Mouse (Mus musculus) splenic B cell, adult 2 months (primary cell): ENCODE results near the gene Lima1.
"Not testable (repeated sequence)": the region's sequence is repeated elsewhere in the genome, so short reads cannot be mapped to it uniquely, and the experiment has no call there.

ENCODE experiments used
- DNase-seq: peaks from one replicate; pipeline ENCODE4 v3.0.0-alpha.2; 2011; ENCODE audit warnings: low read depth, low spot score
- H3K27me3 ChIP-seq: 2 replicates; pipeline ENCODE4 v1.6.1; 2012; ENCODE audit warnings: mild to moderate bottlenecking, low read length, moderate library complexity, mixed read lengths; ENCODE audit not compliant: control insufficient read depth, poor library complexity, insufficient read depth, severe bottlenecking
- H3K36me3 ChIP-seq: 2 replicates; pipeline ENCODE4 v1.6.1; 2012; ENCODE audit warnings: mild to moderate bottlenecking, low read length, moderate library complexity, mixed read lengths; ENCODE audit not compliant: control insufficient read depth, poor library complexity, insufficient read depth, severe bottlenecking

Gene Lima1

DNA sequence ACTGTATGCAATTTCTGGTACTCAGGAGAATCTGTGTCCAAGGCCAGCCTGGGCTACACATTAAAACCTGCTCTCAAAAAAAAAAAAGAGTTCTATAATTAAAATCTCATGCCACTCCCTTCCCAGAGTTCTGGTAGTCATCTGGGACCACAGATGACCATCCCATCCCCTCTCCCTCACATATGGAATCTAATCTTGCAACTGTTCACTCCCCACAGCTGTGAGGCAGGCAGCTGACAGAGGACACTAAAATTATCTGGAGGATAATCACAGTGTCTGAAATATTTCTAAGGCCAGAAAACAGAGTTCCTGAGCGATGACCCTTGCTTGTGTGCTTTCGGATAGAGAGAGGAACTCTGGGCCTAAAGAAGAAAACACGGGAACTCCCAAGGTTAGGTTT lies 40.6 kb downstream of the Lima1 start:
- no peaks in the 10 kb centered on the region for H3K36me3 ChIP-seq

DNA sequence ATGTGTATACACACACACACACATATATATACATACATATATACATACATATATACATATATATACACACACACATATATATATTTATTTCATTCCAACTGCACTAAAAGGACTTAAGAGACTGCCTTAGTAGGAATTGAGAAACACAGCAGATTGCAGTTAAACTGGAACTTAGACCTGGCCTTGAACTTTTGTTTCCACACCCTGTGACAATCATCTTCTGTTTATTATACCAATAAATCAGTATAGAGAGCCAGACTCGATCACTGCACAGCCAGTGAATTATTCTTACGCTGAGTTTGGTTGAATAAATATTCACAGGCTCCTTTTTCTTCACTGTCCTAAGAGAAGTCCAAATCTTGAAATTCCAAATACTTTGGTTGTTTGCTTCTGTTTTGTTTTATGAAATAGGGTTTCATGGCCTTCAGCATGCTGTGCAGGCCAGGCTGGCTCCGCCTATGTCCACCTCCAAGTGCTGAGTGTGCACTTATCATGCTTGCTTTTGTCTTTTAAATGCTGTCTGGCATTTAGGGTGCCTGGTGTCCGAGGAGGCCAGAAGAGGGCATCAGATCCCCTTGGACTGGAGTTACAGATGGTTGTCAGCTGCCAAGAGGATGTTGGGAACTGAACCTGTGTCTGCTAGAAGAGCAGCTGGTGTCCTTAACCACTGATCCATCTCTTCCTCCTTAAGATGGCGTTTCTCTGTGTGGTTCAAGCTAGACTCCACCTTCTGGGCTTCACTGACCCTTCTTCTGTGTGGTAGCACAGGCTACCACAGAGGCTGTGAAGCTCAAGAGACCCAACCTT lies 41.4 kb downstream of the Lima1 start:
- H3K27me3 ChIP-seq = no peaks in the 10 kb centered on the region
- DNase-seq = no peak
- no peaks in the 10 kb centered on the region for H3K36me3 ChIP-seq

More for the DNA sequence above, 40.6 kb downstream of the Lima1 start:
- DNase-seq = no peak
- H3K27me3 ChIP-seq = no peaks in the 10 kb centered on the region

DNA sequence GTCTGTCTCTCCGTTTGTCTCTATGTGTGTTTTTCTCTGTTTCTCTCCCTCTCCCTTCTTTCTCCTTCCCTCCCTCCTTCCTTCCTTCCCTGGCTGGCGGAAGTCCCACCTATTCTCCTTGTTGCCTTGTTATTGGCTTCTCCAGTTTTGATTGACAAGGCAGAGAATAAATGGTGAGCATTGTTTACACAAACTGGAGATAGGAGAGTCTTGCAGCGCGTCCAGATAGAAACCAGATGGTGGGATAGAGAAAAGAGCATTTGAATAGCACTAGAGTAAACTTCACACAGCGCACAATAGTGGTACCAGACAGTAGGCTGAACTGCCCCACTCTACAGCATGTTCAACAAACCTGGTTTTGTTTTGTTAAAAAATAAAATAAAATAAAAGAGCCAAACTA lies 43.7 kb downstream of the Lima1 start:
- no peaks in the 10 kb centered on the region for H3K36me3 ChIP-seq
- DNase-seq = no peak
- no peaks in the 10 kb centered on the region for H3K27me3 ChIP-seq

DNA sequence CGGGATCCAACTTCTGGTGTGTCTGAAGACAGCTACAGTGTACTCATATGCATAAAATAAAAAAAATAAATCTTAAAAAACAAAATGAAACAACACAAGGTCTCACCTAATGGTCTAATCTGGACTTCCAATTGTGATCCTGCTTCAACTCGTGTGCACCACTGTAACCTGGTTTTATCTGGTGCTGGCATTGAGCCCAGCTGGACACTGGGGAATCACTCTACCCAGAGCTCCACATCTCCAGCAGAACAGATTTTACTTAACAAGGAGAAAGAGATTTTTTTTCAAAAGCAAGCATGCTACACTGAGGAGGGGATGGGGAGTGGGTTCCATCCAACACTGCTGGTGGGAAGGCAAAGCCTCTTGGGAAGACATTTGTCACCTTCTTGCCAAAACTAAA lies 47.2 kb downstream of the Lima1 start:
- no peak for DNase-seq
- Histone ChIP-seq H3K36me3 (no peaks in the 10 kb centered on the region), H3K27me3 (no peaks in the 10 kb centered on the region)

DNA sequence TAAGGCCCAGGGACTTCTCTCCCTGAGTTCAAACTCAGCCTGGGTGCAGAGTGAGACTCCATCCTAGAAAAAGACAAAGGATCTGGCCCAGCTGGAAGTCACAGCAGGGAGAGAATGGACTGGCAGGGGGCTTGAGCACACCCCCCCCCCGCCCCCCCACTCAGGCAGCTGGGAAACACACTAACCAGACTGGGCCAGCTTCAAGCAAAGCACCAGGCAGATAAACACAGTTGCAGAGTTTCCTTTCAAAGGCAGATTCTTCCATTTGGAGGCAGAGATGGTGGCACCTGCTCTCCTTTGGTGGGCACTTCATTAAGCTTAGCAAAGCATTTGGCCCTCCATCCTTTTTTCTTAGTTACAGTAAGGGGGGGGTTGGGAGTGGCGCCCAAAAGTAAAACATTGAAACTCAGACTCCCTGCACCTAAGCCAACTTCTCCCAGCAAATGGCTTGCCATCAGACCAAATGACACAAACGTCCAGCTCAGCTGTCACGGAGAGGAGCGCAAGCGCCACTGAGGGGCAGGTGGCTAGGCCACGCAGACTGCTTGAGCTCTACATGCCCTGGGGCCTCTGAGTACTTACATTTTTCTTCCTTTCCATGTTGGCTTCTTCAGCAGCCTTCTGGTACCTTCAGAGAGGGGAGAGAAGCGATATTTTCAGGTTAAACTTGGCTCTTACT lies 48.9 kb downstream of the Lima1 start:
- Histone ChIP-seq H3K36me3 (no peaks in the 10 kb centered on the region), H3K27me3 (no peaks in the 10 kb centered on the region)
- DNase-seq = no peak

DNA sequence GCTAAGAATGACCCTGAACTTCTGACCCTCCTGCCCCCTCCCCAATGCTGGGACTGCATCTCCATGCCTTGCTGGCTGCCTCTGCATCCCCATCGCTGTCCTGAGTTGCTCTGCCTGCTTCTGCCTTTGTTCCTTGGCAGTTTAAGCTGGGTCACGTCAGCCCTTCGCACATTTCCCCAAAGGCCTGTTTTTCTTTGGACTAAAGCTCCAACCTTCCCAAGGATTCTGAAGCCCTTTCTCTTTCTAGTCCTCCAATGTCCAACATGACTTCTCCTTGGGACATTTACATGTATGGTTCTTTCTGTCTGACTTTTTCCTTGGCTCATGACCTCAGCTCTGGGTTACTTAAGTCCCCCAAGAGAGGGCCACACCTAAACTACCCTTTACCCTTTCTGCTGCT lies 50.0 kb downstream of the Lima1 start:
- DNase-seq = no peak
- Histone ChIP-seq H3K36me3 (no peaks in the 10 kb centered on the region), H3K27me3 (no peaks in the 10 kb centered on the region)

DNA sequence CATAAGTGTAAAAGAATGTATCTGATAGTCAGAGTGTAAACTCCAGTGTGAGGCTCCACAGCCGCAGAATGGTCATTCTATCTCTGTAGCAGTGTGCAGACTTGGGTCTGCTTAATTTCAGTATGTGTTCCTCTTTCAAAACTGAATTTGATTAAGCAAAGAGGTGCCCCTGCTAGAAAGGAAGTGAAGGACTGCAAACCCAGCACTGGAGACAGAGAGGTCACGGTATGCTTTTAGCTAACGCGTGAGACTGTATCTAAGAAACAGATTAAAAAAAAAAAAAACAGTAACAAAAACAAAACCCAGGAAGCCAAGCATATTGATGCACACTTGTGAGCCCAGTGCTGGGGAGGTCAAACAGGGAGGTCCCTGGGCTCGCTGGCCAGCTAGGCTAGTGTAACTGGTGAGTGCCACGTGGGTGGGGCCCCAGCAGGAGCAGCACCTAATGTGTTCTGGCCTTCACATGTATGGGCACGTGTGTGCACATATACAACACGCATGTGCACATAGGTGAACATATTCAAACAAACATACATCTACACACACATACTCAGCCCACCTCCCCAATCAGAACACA lies 51.8 kb downstream of the Lima1 start:
- no peaks in the 10 kb centered on the region for H3K27me3 ChIP-seq
- H3K36me3 ChIP-seq = no peaks in the 10 kb centered on the region
- no peak for DNase-seq

DNA sequence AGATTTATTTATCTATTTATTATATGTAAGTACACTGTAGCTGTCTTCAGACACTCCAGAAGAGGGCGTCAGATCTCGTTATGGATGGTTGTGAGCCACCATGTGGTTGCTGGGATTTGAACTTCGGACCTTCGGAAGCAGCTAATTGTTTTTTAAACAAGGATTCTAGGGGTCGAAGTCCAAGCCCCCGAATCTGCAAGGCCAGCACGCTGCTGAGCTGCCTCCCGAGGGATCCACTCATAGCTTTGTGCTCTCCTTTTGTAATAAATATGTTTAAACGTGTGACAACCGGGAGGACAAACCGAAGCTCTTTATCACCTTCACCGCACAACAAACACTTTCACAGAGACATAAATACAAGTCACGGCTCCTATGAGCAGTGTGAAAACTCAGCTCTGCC lies 52.8 kb downstream of the Lima1 start:
- H3K27me3 ChIP-seq, DNase-seq, H3K36me3 ChIP-seq: not testable (repeated sequence)

DNA sequence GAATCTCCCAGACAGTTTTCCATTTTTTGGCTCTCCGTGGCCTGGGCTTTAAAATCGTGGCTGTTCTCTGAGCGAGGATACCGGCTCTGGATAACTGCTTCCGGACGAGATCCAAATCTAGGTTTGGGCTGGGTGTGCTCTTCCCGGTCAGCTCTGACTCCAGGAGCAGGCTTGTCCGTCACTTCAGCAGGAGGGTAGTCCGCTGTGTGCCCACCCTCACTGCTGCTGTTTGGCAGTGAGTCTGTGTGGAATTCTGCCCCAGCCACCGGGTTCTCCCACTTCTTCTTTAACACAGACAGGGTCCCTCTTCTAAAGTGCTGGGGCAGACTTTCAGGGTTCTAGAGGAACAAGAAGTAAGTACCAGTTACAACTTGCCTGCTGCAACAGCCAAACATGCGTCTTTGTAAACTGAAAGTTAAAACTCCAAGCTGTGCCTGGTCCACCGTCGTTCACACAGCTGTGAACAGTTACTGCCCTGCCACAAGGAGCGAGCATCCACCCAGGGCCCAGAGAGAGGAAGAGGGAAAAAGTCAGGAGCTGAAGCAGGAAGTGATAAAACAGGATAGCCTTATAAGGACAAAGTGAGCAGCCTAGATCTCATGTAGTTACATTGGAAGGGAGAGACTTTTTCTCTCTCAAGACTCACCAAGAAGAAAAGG lies 55.5 kb downstream of the Lima1 start:
- H3K36me3 ChIP-seq = no peaks in the 10 kb centered on the region
- DNase-seq = no peak

DNA sequence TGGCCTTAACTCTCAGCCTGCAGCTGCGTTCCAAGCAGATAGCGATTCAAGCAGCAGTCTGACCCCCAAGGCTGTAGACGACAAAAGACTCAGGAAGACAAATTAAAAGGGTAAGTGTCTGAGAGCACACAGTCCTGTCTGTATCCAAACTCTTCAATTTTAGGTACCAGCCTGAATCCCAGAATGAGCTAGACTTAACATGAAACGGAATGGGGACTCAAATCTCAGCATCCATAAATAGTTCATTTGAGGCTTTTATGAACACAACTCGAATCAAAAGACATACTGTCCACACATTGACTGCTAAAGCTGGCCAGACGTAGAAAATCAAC lies 56.2 kb downstream of the Lima1 start:
- DNase-seq = no peak
- no peaks in the 10 kb centered on the region for H3K27me3 ChIP-seq
- no peaks in the 10 kb centered on the region for H3K36me3 ChIP-seq

More for the DNA sequence above, 55.5 kb downstream of the Lima1 start:
- H3K27me3 ChIP-seq = no peaks in the 10 kb centered on the region

DNA sequence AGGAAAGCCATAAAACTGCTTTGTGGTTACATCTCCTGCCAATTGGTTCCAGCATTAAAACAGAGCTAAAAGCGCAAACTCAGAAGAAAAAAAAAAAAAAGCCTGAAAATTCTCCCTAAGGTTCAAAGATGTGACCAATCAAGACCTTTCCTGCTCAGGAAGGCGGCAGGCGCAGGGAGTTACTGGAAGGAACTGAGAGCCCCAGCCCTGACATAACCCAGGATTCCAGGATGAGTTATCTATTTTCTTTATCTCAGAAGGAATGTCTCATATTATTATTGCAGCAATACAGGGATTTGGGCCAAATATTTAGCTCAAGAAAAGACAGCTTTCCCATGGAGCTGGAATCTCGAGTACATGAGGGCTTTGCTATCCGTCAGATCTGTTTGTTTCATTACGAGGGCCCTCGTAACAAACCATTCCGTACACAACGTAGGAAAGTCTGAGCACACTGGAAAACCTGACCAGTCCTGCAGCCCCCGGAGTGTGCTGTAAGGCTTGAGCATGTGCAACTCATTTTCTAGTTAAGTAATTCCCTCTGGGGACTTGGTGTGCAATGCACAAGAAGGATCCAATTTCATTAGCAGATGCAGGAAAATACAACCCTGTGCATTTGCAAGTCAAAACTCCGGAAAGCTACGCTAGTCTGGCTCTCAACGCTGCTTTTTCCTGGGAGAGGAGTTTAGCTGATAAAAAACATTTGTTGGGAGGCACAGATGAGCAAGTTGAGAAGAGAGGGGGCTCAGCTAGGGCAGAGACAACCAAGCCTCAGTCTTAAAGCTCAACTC lies 56.7 kb downstream of the Lima1 start:
- Histone ChIP-seq H3K27me3 (no peaks in the 10 kb centered on the region), H3K36me3 (no peaks in the 10 kb centered on the region)
- DNase-seq = no peak

DNA sequence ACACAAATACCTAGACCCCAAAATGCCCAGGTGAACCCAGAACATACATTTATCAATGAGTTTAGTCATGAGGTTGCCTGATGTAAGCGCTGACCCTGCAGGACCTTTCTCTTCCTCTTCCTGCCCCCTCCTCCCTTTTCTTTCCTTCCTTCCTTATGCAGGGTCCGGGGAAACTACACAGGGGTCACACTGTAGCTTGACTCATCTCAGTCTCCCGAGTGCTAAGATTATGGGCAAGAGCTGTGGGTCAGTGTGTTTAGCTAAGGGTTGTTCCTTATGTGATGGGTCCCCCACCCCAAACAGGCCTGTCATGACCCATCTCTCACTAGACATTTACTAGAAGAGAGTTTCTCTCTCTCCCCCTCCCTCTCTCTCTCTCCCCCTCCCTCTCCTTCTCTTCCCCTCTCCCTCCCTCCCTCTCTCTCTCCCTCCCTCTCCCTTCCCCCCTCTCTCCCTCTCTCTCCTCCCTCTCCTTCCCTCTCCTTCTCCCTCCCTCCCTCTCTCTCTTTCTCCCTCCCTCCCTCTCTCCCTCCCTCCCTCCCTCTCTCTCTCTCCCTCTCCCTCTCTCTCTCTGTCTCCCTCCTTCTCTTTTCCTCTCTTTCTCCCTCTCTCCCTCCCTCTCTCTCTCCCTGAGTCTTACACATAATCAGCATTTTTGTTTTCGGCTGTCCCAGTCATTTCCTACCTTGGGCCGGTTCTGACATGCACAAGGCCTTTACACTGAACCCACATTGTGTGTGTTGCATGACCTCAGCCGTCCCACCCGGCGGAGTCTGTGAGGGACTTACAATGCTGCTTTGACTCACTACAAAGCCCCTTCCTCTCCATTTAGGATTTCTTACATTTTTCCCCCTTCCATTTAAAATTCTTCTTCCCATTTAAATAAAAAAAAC lies 57.7 kb downstream of the Lima1 start:
- Histone ChIP-seq H3K27me3 (no peaks in the 10 kb centered on the region), H3K36me3 (no peaks in the 10 kb centered on the region)
- DNase-seq = no peak

DNA sequence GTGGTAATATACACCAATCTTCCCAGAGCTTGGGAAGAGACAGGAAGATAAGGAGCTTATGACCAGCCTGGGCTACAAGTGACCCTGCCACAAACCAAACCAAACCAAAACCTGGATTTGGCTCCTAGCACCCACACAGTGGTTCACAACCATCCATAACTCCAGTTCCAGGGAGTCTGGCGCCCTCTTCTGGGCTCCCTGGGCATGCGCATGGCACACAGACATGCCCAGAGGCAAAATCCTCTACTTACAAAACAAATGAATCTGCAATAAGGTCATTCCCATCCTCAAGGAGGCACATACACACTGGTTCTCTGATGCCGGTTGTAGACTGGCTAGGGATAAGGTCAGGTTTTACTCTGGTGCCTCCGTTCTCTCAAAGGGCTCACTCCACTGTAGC lies 59.3 kb downstream of the Lima1 start:
- no peak for DNase-seq
- Histone ChIP-seq H3K27me3 (no peaks in the 10 kb centered on the region), H3K36me3 (no peaks in the 10 kb centered on the region)
